In the genomic region with DNA sequence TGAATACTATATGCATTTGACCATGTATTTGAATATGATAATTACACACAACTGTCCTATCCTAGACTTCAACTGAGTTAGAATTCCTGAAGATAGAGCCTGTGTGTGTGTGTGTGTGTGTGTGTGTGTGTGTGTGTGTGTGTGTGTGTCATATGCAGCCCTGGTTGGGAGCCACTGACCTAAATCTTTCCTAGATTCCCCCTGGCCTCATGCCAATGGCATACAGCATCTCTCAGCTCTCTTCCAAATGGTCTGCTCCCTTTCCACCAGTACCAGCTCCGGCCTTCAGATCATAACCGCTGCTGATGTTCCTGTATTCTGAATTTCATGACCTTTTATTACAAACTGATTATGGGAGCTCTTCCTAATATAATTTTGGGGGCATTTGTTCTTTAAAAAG, we compare ENCODE assay signal across 16 mouse cellular contexts. TPM values are rescaled to one million over a fixed set of nuclear protein-coding genes. Genes with fewer than 3 reads are reported as not detected.
"Had no signal": no experiment of that assay in that cellular context is flagged by ENCODE, and none has a peak within 500 bp of the region (broad histone marks: within the 10 kb centered on the region; RNA-seq: fewer than 3 reads in every experiment).

No protein-coding gene starts in this region.

- H3K4me2 ChIP-seq: limb, embryonic 13.5 days; midbrain, embryonic 15.5 days; neural tube, embryonic 12.5 days had no signal

- DNase-seq: kidney, postnatal 36 days; layer of hippocampus, adult 9-11 months; layer of hippocampus, postnatal 36 days; lung, adult 18-20 months; lung, postnatal 4 days; right cerebral cortex, postnatal 14 days; thymus, postnatal 36 days had no signal

- H3K4me3 ChIP-seq: limb, embryonic 13.5 days; midbrain, embryonic 10.5 days; midbrain, embryonic 15.5 days; neural tube, embryonic 12.5 days had no signal

- H3K27ac ChIP-seq: kidney, postnatal 0 days; limb, embryonic 13.5 days; liver, embryonic 14.5 days; midbrain, embryonic 10.5 days; midbrain, embryonic 15.5 days; neural tube, embryonic 12.5 days had no signal

- H3K27me3 ChIP-seq: midbrain, embryonic 15.5 days; neural tube, embryonic 12.5 days had no signal

- H3K4me1 ChIP-seq: limb, embryonic 13.5 days; midbrain, embryonic 15.5 days; neural tube, embryonic 12.5 days had no signal

- H3K9ac ChIP-seq: limb, embryonic 13.5 days; liver, embryonic 14.5 days; midbrain, embryonic 15.5 days; neural tube, embryonic 12.5 days had no signal

- H3K9me3 ChIP-seq: limb, embryonic 13.5 days; midbrain, embryonic 10.5 days; midbrain, embryonic 15.5 days; neural tube, embryonic 12.5 days had no signal

- H3K36me3 ChIP-seq: limb, embryonic 13.5 days; midbrain, embryonic 15.5 days had no signal

- ATAC-seq: midbrain, embryonic 15.5 days had no signal

RNA-seq across cellular contexts. Expression of gene Sema5b, which starts 8.4 kb away (rescaled TPM):
- total RNA-seq: megakaryocyte, adult 5-6 weeks; monocyte, adult 5-6 weeks; neutrophil, adult 5-6 weeks had no signal

RNA-seq across cellular contexts. Expression of gene Pdia5, which starts 58.7 kb away (rescaled TPM):
- total RNA-seq: monocyte, adult 5-6 weeks; neutrophil, adult 5-6 weeks had no signal
